Mouse (Mus musculus): Measurements from ENCODE around the gene Tenm2. TPM values are rescaled to one million over a fixed set of nuclear protein-coding genes. Genes with fewer than 3 reads are reported as not detected.

Tenm2 gene
- polyA plus RNA-seq, 1 experiment from 2014 or later = 0.12 TPM

- no peak for TF ChIP-seq CTCF (IDR thresholded peaks at IDR 0.05; ENCODE audit: low read depth)
- 69% methylated on average over 4 of the region's 4 CpGs for WGBS
- no peaks in the 10 kb centered on the region for H3K4me1 ChIP-seq (replicated peaks; ENCODE audit: control insufficient read depth, insufficient read depth, low read length)
- H3K27me3 ChIP-seq (replicated peaks; ENCODE audit: control insufficient read depth, insufficient read depth, low read length) = no peaks in the 10 kb centered on the region
- H3K27ac ChIP-seq (ENCODE audit: low read depth, low read length) = no peak overlapping the region
- H3K9me3 ChIP-seq (ENCODE audit: control insufficient read depth) = no peaks in the 10 kb centered on the region
- no peak for ATAC-seq
- H3K36me3 ChIP-seq (ENCODE audit: control insufficient read depth, insufficient read depth) = no peaks in the 10 kb centered on the region
- H3K4me2 ChIP-seq (replicated peaks; ENCODE audit: low read depth) = no peak overlapping the region
- no peak overlapping the region for H3K9ac ChIP-seq (ENCODE audit: low read depth, low read length)
- H3K4me3 ChIP-seq (ENCODE audit: low read depth, low read length) = no peak overlapping the region
Observed at GRCm38 (mm10) chr11:36488666-36489065, 747.1 kb downstream of the Tenm2 start.

- TF ChIP-seq CTCF (IDR thresholded peaks at IDR 0.05; ENCODE audit: low read depth) = no peak
- Histone ChIP-seq H3K4me3 (ENCODE audit: low read depth, low read length) (no peak overlapping the region), H3K27ac (ENCODE audit: low read depth, low read length) (no peak overlapping the region), H3K9me3 (ENCODE audit: control insufficient read depth) (no peaks in the 10 kb centered on the region), H3K4me1 (replicated peaks; ENCODE audit: control insufficient read depth, insufficient read depth, low read length) (no peaks in the 10 kb centered on the region), H3K27me3 (replicated peaks; ENCODE audit: control insufficient read depth, insufficient read depth, low read length) (no peaks in the 10 kb centered on the region), H3K9ac (ENCODE audit: low read depth, low read length) (no peak overlapping the region), H3K36me3 (ENCODE audit: control insufficient read depth, insufficient read depth) (no peaks in the 10 kb centered on the region), H3K4me2 (replicated peaks; ENCODE audit: low read depth) (no peak overlapping the region)
- no peak for ATAC-seq
- 28% methylated on average over 12 of the region's 12 CpGs for WGBS
Observed at GRCm38 (mm10) chr11:36486092-36486491, 749.7 kb downstream of the Tenm2 start.

- Histone ChIP-seq H3K9ac (ENCODE audit: low read depth, low read length) (no peak overlapping the region), H3K4me1 (replicated peaks; ENCODE audit: control insufficient read depth, insufficient read depth, low read length) (no peaks in the 10 kb centered on the region), H3K27me3 (replicated peaks; ENCODE audit: control insufficient read depth, insufficient read depth, low read length) (no peaks in the 10 kb centered on the region), H3K27ac (ENCODE audit: low read depth, low read length) (no peak overlapping the region), H3K4me3 (ENCODE audit: low read depth, low read length) (no peak overlapping the region), H3K9me3 (ENCODE audit: control insufficient read depth) (no peaks in the 10 kb centered on the region), H3K4me2 (replicated peaks; ENCODE audit: low read depth) (no peak overlapping the region), H3K36me3 (ENCODE audit: control insufficient read depth, insufficient read depth) (no peaks in the 10 kb centered on the region)
- no peak for ATAC-seq
- 55% methylated on average over 8 of the region's 8 CpGs for WGBS
- no peak for TF ChIP-seq CTCF (IDR thresholded peaks at IDR 0.05; ENCODE audit: low read depth)
Observed at GRCm38 (mm10) chr11:36484466-36485069, 751.2 kb downstream of the Tenm2 start.

- no peak for ATAC-seq
- WGBS = 71% methylated on average over 8 of the region's 8 CpGs
- H3K36me3 ChIP-seq (ENCODE audit: control insufficient read depth, insufficient read depth) = no peaks in the 10 kb centered on the region
Observed at GRCm38 (mm10) chr11:36482136-36482535, 753.6 kb downstream of the Tenm2 start.

GRCm38 (mm10) chr11:36481524-36481923, 754.2 kb downstream of the Tenm2 start:
- H3K27ac ChIP-seq (ENCODE audit: low read depth, low read length) = no peak overlapping the region
- H3K4me3 ChIP-seq (ENCODE audit: low read depth, low read length) = no peak overlapping the region
- no peak for TF ChIP-seq CTCF (IDR thresholded peaks at IDR 0.05; ENCODE audit: low read depth)
- no peaks in the 10 kb centered on the region for H3K36me3 ChIP-seq (ENCODE audit: control insufficient read depth, insufficient read depth)
- H3K4me2 ChIP-seq (replicated peaks; ENCODE audit: low read depth) = no peak overlapping the region
- no peaks in the 10 kb centered on the region for H3K4me1 ChIP-seq (replicated peaks; ENCODE audit: control insufficient read depth, insufficient read depth, low read length)
- H3K27me3 ChIP-seq (replicated peaks; ENCODE audit: control insufficient read depth, insufficient read depth, low read length) = no peaks in the 10 kb centered on the region
- 24% methylated on average over 7 of the region's 7 CpGs for WGBS
- H3K9ac ChIP-seq (ENCODE audit: low read depth, low read length) = no peak overlapping the region
- no peaks in the 10 kb centered on the region for H3K9me3 ChIP-seq (ENCODE audit: control insufficient read depth)
- no peak for ATAC-seq

More at GRCm38 (mm10) chr11:36482136-36482535, 753.6 kb downstream of the Tenm2 start:
- H3K4me2 ChIP-seq (replicated peaks; ENCODE audit: low read depth) = no peak overlapping the region
- H3K4me3 ChIP-seq (ENCODE audit: low read depth, low read length) = no peak overlapping the region
- no peak for TF ChIP-seq CTCF (IDR thresholded peaks at IDR 0.05; ENCODE audit: low read depth)
- no peak overlapping the region for H3K9ac ChIP-seq (ENCODE audit: low read depth, low read length)
- H3K27ac ChIP-seq (ENCODE audit: low read depth, low read length) = no peak overlapping the region
- no peaks in the 10 kb centered on the region for H3K4me1 ChIP-seq (replicated peaks; ENCODE audit: control insufficient read depth, insufficient read depth, low read length)
- H3K27me3 ChIP-seq (replicated peaks; ENCODE audit: control insufficient read depth, insufficient read depth, low read length) = no peaks in the 10 kb centered on the region
- H3K9me3 ChIP-seq (ENCODE audit: control insufficient read depth) = no peaks in the 10 kb centered on the region

GRCm38 (mm10) chr11:36481086-36481485, 754.7 kb downstream of the Tenm2 start:
- no peak for TF ChIP-seq CTCF (IDR thresholded peaks at IDR 0.05; ENCODE audit: low read depth)

More at GRCm38 (mm10) chr11:36481086-36481485, 754.7 kb downstream of the Tenm2 start:
- Histone ChIP-seq H3K4me3 (ENCODE audit: low read depth, low read length) (no peak overlapping the region), H3K9me3 (ENCODE audit: control insufficient read depth) (no peaks in the 10 kb centered on the region), H3K4me1 (replicated peaks; ENCODE audit: control insufficient read depth, insufficient read depth, low read length) (no peaks in the 10 kb centered on the region), H3K27me3 (replicated peaks; ENCODE audit: control insufficient read depth, insufficient read depth, low read length) (no peaks in the 10 kb centered on the region), H3K9ac (ENCODE audit: low read depth, low read length) (no peak overlapping the region), H3K4me2 (replicated peaks; ENCODE audit: low read depth) (no peak overlapping the region), H3K27ac (ENCODE audit: low read depth, low read length) (no peak overlapping the region), H3K36me3 (ENCODE audit: control insufficient read depth, insufficient read depth) (no peaks in the 10 kb centered on the region)
- no peak for ATAC-seq
- WGBS = 82% methylated on average over 5 of the region's 5 CpGs

Data from intestine, postnatal 0 days (tissue).